Mouse (Mus musculus) NIH3T3 (cell line): ENCODE measurements around the gene Srrm1.
"Not testable (repeated sequence)": the region's sequence is repeated elsewhere in the genome, so short reads cannot be mapped to it uniquely, and the experiment has no call there.

ENCODE experiments used
- DNase-seq: peaks from one replicate; pipeline ENCODE4 v3.0.0-alpha.2; 2012; ENCODE audit warnings: low read depth

Srrm1 gene

DNA sequence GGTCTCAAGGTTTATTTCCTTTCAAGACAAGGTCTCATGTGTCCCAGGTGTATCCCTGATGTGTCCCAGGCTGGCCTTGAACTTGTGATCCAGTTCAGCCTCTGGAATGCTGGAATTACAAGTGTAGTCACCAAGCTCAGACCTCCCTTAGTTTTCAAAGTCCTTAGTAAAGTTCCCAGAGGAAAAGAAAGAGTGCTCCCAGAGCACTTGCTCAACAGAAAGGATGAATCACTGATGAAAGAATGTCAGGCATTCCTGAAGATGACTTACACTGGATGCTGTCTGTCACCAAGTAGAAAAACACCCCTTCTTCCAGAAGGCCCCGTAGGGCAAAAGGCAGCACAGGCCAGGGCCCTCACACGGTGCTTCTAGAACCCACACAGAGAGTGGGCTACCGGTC, 52.0 kb downstream of the Srrm1 start:
- DNase-seq, result no peak

- no peak for DNase-seq
These were observed 52.7 kb downstream of the Srrm1 start for GRCm38 (mm10) chr4:135300248-135301041.

DNA sequence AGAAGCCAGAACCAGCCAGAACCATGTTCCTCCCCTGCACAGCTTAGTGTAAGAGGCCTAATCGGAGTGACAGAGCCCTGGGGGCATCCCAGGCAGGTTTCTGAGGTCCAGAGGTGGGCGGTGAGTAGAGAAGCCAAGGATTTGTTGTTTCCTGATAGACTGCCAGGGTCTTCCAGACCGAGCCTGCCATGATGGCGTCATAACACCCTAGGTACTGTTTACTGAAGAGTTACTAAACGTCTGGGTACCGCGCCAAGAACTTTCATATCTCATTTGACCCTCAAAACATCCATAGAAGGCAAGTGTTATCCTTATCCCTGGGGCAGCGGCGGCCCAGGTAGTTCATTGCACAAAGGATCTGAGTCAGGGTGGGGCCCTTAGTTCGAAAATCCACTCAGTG, 54.4 kb downstream of the Srrm1 start:
- DNase-seq, result peak; percentile 43

GRCm38 (mm10) chr4:135297931-135298546, 55.1 kb downstream of the Srrm1 start:
- peak; percentile 46 for DNase-seq

- peak; percentile 88 for DNase-seq
These were observed 56.0 kb downstream of the Srrm1 start for GRCm38 (mm10) chr4:135297146-135297545.

DNA sequence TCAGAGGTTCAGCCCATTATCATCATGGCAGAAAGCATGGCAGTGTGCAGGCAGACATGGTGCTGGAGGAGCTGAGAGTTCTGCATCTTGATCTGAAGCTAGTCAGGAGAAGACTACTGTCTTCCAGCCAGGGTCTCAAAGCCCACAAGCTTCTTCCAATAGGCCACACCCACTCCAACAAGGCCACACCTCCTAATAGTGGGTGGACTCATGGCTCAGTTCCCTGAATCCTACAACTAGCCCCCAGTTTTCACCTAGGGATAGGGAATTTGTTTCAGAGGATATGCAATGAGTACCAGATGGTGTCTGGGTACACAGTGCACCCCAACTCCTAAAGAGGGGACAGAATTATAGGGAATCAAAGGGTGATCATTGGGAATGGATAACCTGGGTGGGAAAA, 56.6 kb downstream of the Srrm1 start:
- DNase-seq, result no peak

GRCm38 (mm10) chr4:135293813-135294212, 59.3 kb downstream of the Srrm1 start:
- no peak for DNase-seq

- peak; percentile 32 for DNase-seq
These were observed 60.5 kb downstream of the Srrm1 start for GRCm38 (mm10) chr4:135292477-135293089.

GRCm38 (mm10) chr4:135291841-135292240, 61.3 kb downstream of the Srrm1 start:
- no peak for DNase-seq

- no peak for DNase-seq
These were observed 61.9 kb downstream of the Srrm1 start for GRCm38 (mm10) chr4:135291199-135291598.

- DNase-seq, result no peak
These were observed 65.1 kb downstream of the Srrm1 start for GRCm38 (mm10) chr4:135287975-135288374.

DNA sequence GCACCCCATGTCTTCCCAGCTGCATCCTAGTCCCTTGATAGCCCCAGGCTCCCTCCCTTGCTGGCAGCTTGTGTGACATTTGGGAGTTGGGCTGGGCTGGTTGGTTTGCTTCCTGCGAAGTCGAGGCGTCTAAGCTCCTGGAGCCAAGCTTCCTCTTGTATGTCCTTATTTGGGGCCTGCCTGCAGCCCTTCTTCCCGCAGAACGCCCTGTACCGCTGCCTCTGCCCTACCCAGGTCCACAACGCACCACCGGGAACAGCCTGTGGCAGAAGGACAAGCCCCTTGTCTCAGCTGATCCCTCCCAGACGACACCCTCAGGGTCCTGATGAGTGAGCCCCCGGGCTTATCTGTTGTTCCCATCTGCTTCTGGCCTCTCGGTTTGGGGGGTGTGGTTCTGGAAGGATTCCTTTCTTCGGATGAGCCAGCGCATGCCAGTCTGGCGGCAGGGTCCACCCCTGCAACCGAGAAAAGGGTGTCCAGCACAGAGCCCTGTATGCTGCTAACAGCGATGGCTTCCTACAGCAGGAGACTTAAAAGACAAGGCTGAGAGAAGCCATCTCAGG, 66.2 kb downstream of the Srrm1 start:
- DNase-seq, result no peak

GRCm38 (mm10) chr4:135286033-135286622, 67.0 kb downstream of the Srrm1 start:
- DNase-seq, result no peak

DNA sequence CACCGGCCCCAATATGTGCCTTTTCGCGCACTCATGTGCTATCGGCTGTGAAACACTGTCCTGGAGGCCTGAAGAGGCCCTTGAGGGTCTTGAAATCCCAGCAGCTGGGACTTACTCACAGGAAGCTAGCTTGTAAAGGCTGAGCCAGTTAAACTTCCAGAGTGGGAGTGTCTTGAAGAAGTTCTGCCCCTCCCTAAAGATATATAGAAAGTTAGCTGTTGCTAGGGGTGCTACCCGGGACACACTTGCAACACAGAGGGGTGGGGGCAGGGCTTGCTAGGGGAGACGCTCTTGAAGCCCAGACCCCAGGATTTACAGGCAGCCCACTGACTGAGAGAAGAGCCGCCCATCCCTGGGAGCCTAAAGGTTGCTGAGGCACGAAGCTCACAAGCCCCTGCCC, 67.7 kb downstream of the Srrm1 start:
- DNase-seq, result no peak

- DNase-seq, result no peak
These were observed 69.2 kb downstream of the Srrm1 start for GRCm38 (mm10) chr4:135283875-135284274.

DNA sequence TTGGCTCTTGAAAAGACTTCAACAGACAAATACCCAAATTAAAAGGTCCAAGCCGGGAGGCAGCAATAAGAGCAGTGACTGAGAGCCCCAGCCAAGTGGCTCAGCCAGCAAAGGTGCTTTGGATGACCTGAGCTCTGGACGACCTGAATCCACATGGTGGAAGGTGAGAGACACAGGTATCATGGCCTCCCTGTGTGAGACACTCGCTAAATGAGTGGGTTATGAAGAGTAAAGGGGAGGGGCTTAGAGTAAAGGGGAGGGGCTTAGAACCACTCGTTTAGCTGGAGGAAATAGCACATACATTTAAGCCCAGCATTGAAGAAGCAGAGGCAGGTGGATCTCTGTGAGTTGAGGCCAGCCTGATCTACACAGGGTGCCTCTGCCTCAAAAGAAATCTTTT, 69.7 kb downstream of the Srrm1 start:
- DNase-seq, result no peak

DNA sequence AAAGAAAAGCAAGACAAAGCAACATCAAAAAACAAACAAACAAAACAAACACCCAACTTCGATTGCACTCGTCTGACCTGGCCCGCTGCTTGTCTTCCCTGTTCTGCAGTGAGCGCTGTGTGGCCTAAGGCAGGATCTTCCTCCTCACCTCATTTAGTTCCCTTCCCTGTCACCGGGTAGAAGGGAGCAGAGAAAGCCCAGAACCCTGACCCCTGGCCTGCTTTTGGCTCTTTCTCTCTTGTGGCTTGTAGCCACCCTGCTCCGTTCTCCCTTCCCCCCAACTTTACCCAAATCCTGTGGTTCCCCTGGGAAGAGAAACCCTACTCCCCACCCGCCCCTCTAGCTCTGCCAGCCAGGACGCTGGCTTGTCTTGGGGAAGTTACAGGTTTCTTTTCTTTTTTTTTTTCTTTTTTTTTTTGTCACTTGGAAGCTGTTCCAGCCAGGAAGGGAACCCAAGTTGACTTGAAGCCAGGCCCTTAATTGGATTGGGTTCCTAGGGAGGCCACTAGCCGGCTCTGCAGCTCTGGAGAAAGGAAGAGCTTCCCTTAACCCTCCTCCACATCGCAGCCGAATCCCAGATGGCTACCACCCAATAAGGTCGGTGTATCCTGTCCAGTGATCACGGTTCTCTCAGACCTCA, 70.3 kb downstream of the Srrm1 start:
- DNase-seq, result no peak

DNA sequence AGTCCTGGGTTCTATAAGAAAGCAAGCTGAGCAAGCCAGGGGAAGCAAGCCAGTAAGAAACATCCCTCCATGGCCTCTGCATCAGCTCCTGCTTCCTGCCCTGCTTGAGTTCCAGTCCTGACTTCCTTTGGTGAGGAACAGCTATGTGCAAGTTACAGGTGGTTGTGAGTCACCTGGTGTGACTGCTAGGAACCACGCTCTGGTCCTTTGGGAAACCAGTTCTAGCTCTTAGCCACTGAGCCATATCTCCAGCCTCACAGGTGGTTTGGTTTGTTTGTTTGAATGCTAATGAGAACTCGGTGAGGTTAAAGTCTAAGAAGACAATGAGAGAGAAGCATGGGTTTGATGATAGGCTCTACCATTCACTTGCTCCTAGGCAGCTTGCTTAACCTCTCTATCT, 73.1 kb downstream of the Srrm1 start:
- not testable (repeated sequence) for DNase-seq

DNA sequence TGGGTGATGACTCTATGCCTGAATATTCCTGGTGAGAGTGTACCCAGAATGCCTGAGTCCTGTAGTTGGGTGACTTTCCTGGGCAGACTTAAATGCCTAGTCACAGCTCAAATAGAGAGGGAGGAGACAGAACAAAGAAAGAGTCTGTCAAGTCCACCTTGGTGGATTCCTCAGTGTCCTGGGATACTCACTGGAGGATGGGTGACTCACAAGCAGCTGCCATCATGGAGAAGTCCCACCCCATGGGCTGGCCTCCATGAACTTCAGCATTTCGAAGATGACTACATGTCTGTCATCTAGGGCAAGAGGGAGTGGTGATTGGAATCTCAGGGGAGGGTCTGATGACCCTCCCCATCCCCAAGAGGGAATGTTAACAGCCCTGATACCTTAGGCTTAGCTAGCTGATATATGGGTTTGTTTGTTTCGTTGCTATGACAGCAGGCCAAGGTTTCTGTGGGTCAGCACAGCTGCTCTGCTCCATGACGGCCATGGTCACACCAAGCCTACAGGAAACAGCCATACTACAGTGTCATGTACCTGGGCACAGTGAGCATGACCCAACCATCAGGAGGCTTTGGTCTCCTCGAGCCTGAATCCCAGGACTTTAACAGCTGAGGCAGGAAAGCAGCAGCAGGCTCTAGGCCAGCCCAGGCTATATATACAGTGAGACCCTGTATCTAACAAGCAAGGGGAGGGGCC, 76.3 kb downstream of the Srrm1 start:
- DNase-seq, result no peak

- DNase-seq, result no peak
These were observed 78.4 kb downstream of the Srrm1 start for GRCm38 (mm10) chr4:135274761-135275160.

GRCm38 (mm10) chr4:135273307-135273682, 79.8 kb downstream of the Srrm1 start:
- no peak for DNase-seq
